Mouse (Mus musculus): ENCODE results near the gene Chrm4. TPM values are rescaled to one million over a fixed set of nuclear protein-coding genes. Genes with fewer than 3 reads are reported as not detected.
A peak's percentile ranks its signal among the peaks of the same experiment; 100 is the strongest.

Gene Chrm4
- polyA plus RNA-seq, 1 experiment from 2014 or later, result 0.33 TPM

- no peak overlapping the region for H3K4me2 ChIP-seq (ENCODE audit: low read length)
- peak; percentile 39; the same call in 1 of the 2 replicates for ATAC-seq
- H3K9me3 ChIP-seq (replicated peaks; ENCODE audit: control insufficient read depth, low read length, poor library complexity, severe bottlenecking), result no peaks in the 10 kb centered on the region
- H3K36me3 ChIP-seq (ENCODE audit: control insufficient read depth, insufficient read depth, low read length), result no peaks in the 10 kb centered on the region
- no peak overlapping the region for H3K4me3 ChIP-seq (ENCODE audit: low read depth, low read length)
- no peaks in the 10 kb centered on the region for H3K27me3 ChIP-seq (ENCODE audit: control insufficient read depth, insufficient read depth, low read depth, low read length)
- H3K27ac ChIP-seq (ENCODE audit: low read length), result no peak overlapping the region
- H3K4me1 ChIP-seq (ENCODE audit: control insufficient read depth, insufficient read depth, low read length), result peaks cover 6% of the 10 kb centered on the region
- no peak overlapping the region for H3K9ac ChIP-seq (ENCODE audit: low read depth, low read length)
- WGBS, result 46% methylated on average over 3 of the region's 4 CpGs
Measured at GRCm38 (mm10) chr2:91957096-91957495, 30.0 kb downstream of the Chrm4 start.

GRCm38 (mm10) chr2:91958049-91958448 lies 31.0 kb downstream of the Chrm4 start:
- WGBS, result 90% methylated on average over 8 of the region's 8 CpGs
- no peaks in the 10 kb centered on the region for H3K9me3 ChIP-seq (replicated peaks; ENCODE audit: control insufficient read depth, low read length, poor library complexity, severe bottlenecking)
- H3K27me3 ChIP-seq (ENCODE audit: control insufficient read depth, insufficient read depth, low read depth, low read length), result no peaks in the 10 kb centered on the region
- H3K9ac ChIP-seq (ENCODE audit: low read depth, low read length), result no peak overlapping the region
- no peak overlapping the region for H3K4me2 ChIP-seq (ENCODE audit: low read length)
- H3K4me1 ChIP-seq (ENCODE audit: control insufficient read depth, insufficient read depth, low read length), result peaks cover 14% of the 10 kb centered on the region
- no peak for ATAC-seq
- no peak overlapping the region for H3K4me3 ChIP-seq (ENCODE audit: low read depth, low read length)
- H3K36me3 ChIP-seq (ENCODE audit: control insufficient read depth, insufficient read depth, low read length), result no peaks in the 10 kb centered on the region
- no peak overlapping the region for H3K27ac ChIP-seq (ENCODE audit: low read length)

- Histone ChIP-seq H3K27ac (ENCODE audit: low read length) (no peak overlapping the region), H3K4me2 (ENCODE audit: low read length) (no peak overlapping the region), H3K36me3 (ENCODE audit: control insufficient read depth, insufficient read depth, low read length) (no peaks in the 10 kb centered on the region), H3K9me3 (replicated peaks; ENCODE audit: control insufficient read depth, low read length, poor library complexity, severe bottlenecking) (no peaks in the 10 kb centered on the region), H3K4me3 (ENCODE audit: low read depth, low read length) (no peak overlapping the region), H3K9ac (ENCODE audit: low read depth, low read length) (no peak overlapping the region), H3K27me3 (ENCODE audit: control insufficient read depth, insufficient read depth, low read depth, low read length) (no peaks in the 10 kb centered on the region), H3K4me1 (ENCODE audit: control insufficient read depth, insufficient read depth, low read length) (peaks cover 14% of the 10 kb centered on the region)
- 50% methylated on average over 10 of the region's 10 CpGs for WGBS
- no peak for ATAC-seq
Measured at GRCm38 (mm10) chr2:91958701-91959457, 31.8 kb downstream of the Chrm4 start.

GRCm38 (mm10) chr2:91959544-91960410 lies 32.7 kb downstream of the Chrm4 start:
- no peak for ATAC-seq
- peaks cover 14% of the 10 kb centered on the region for H3K4me1 ChIP-seq (ENCODE audit: control insufficient read depth, insufficient read depth, low read length)

GRCm38 (mm10) chr2:91960459-91960858 lies 33.4 kb downstream of the Chrm4 start:
- Histone ChIP-seq H3K9me3 (replicated peaks; ENCODE audit: control insufficient read depth, low read length, poor library complexity, severe bottlenecking) (no peaks in the 10 kb centered on the region), H3K9ac (ENCODE audit: low read depth, low read length) (no peak overlapping the region), H3K4me2 (ENCODE audit: low read length) (no peak overlapping the region), H3K4me3 (ENCODE audit: low read depth, low read length) (no peak overlapping the region), H3K27ac (ENCODE audit: low read length) (no peak overlapping the region), H3K27me3 (ENCODE audit: control insufficient read depth, insufficient read depth, low read depth, low read length) (peaks cover 3% of the 10 kb centered on the region; the same call in 1 of the 2 replicates), H3K4me1 (ENCODE audit: control insufficient read depth, insufficient read depth, low read length) (peaks cover 14% of the 10 kb centered on the region), H3K36me3 (ENCODE audit: control insufficient read depth, insufficient read depth, low read length) (no peaks in the 10 kb centered on the region)
- ATAC-seq, result no peak
- 97% methylated on average over 5 of the region's 5 CpGs for WGBS

More at GRCm38 (mm10) chr2:91959544-91960410, 32.7 kb downstream of the Chrm4 start:
- H3K36me3 ChIP-seq (ENCODE audit: control insufficient read depth, insufficient read depth, low read length), result no peaks in the 10 kb centered on the region
- H3K9ac ChIP-seq (ENCODE audit: low read depth, low read length), result no peak overlapping the region
- no peaks in the 10 kb centered on the region for H3K9me3 ChIP-seq (replicated peaks; ENCODE audit: control insufficient read depth, low read length, poor library complexity, severe bottlenecking)
- H3K27me3 ChIP-seq (ENCODE audit: control insufficient read depth, insufficient read depth, low read depth, low read length), result no peaks in the 10 kb centered on the region
- H3K27ac ChIP-seq (ENCODE audit: low read length), result no peak overlapping the region
- no peak overlapping the region for H3K4me2 ChIP-seq (ENCODE audit: low read length)
- H3K4me3 ChIP-seq (ENCODE audit: low read depth, low read length), result no peak overlapping the region
- WGBS, result 76% methylated on average over 11 of the region's 11 CpGs

GRCm38 (mm10) chr2:91961901-91962761 lies 35.1 kb downstream of the Chrm4 start:
- no peak for ATAC-seq
- Histone ChIP-seq H3K27me3 (ENCODE audit: control insufficient read depth, insufficient read depth, low read depth, low read length) (peaks cover 10% of the 10 kb centered on the region; the same call in 1 of the 2 replicates), H3K9me3 (replicated peaks; ENCODE audit: control insufficient read depth, low read length, poor library complexity, severe bottlenecking) (no peaks in the 10 kb centered on the region), H3K9ac (ENCODE audit: low read depth, low read length) (peak overlapping the region; percentile 87), H3K4me1 (ENCODE audit: control insufficient read depth, insufficient read depth, low read length) (peaks cover 14% of the 10 kb centered on the region), H3K4me2 (ENCODE audit: low read length) (peak overlapping the region; percentile 82), H3K4me3 (ENCODE audit: low read depth, low read length) (peak overlapping the region; percentile 77), H3K36me3 (ENCODE audit: control insufficient read depth, insufficient read depth, low read length) (no peaks in the 10 kb centered on the region), H3K27ac (ENCODE audit: low read length) (no peak overlapping the region)
- WGBS, result 63% methylated on average over 4 of the region's 4 CpGs

- no peaks in the 10 kb centered on the region for H3K9me3 ChIP-seq (replicated peaks; ENCODE audit: control insufficient read depth, low read length, poor library complexity, severe bottlenecking)
- peaks cover 14% of the 10 kb centered on the region for H3K4me1 ChIP-seq (ENCODE audit: control insufficient read depth, insufficient read depth, low read length)
- H3K36me3 ChIP-seq (ENCODE audit: control insufficient read depth, insufficient read depth, low read length), result no peaks in the 10 kb centered on the region
- peak overlapping the region; percentile 82 for H3K4me2 ChIP-seq (ENCODE audit: low read length)
- under 1% methylated on average over 39 of the region's 39 CpGs for WGBS
- H3K9ac ChIP-seq (ENCODE audit: low read depth, low read length), result peak overlapping the region; percentile 87
- H3K27ac ChIP-seq (ENCODE audit: low read length), result peak overlapping the region; percentile 72
- ATAC-seq, result peak; percentile 66
- peak overlapping the region; percentile 77 for H3K4me3 ChIP-seq (ENCODE audit: low read depth, low read length)
- H3K27me3 ChIP-seq (ENCODE audit: control insufficient read depth, insufficient read depth, low read depth, low read length), result peaks cover 10% of the 10 kb centered on the region; the same call in 1 of the 2 replicates
Measured at GRCm38 (mm10) chr2:91962864-91963401, 35.9 kb downstream of the Chrm4 start.

- peaks cover 14% of the 10 kb centered on the region for H3K4me1 ChIP-seq (ENCODE audit: control insufficient read depth, insufficient read depth, low read length)
- H3K9ac ChIP-seq (ENCODE audit: low read depth, low read length), result peak overlapping the region; percentile 87
- H3K27ac ChIP-seq (ENCODE audit: low read length), result peak overlapping the region; percentile 72
- H3K27me3 ChIP-seq (ENCODE audit: control insufficient read depth, insufficient read depth, low read depth, low read length), result peaks cover 10% of the 10 kb centered on the region; the same call in 1 of the 2 replicates
- peak overlapping the region; percentile 77 for H3K4me3 ChIP-seq (ENCODE audit: low read depth, low read length)
- peak; percentile 94 for ATAC-seq
- H3K36me3 ChIP-seq (ENCODE audit: control insufficient read depth, insufficient read depth, low read length), result no peaks in the 10 kb centered on the region
- H3K4me2 ChIP-seq (ENCODE audit: low read length), result peak overlapping the region; percentile 82
- H3K9me3 ChIP-seq (replicated peaks; ENCODE audit: control insufficient read depth, low read length, poor library complexity, severe bottlenecking), result no peaks in the 10 kb centered on the region
- under 1% methylated on average over 35 of the region's 57 CpGs for WGBS
Measured at GRCm38 (mm10) chr2:91963443-91963932, 36.4 kb downstream of the Chrm4 start.

Data from midbrain, embryonic 16.5 days (tissue).